Mouse (Mus musculus): ENCODE data around the gene Tpp1.

- TF ChIP-seq CTCF (IDR thresholded peaks at IDR 0.05; ENCODE audit: control insufficient read depth, insufficient read depth, insufficient read length): no peak
- no peak for TF ChIP-seq USF1 (IDR thresholded peaks at IDR 0.05; ENCODE audit: low read depth)
- no peak for TF ChIP-seq CEBPB (IDR thresholded peaks at IDR 0.05; ENCODE audit: low read depth)
- no peak for TF ChIP-seq MYOD1 (IDR thresholded peaks at IDR 0.05; ENCODE audit: control insufficient read depth, insufficient read length, low read depth)
- no peak for TF ChIP-seq MAX (IDR thresholded peaks at IDR 0.05)
- TF ChIP-seq FOSL1 (IDR thresholded peaks at IDR 0.05; ENCODE audit: insufficient read depth, low read length, poor library complexity, severe bottlenecking): no peak
Measured at GRCm38 (mm10) chr7:105726980-105727325, 25.1 kb downstream of the Tpp1 start.

All from C2C12 (cell line).